Mouse (Mus musculus): Measurements from ENCODE around the gene Tax1bp3.
A peak's percentile ranks its signal among the peaks of the same experiment; 100 is the strongest.

Gene Tax1bp3

DNA sequence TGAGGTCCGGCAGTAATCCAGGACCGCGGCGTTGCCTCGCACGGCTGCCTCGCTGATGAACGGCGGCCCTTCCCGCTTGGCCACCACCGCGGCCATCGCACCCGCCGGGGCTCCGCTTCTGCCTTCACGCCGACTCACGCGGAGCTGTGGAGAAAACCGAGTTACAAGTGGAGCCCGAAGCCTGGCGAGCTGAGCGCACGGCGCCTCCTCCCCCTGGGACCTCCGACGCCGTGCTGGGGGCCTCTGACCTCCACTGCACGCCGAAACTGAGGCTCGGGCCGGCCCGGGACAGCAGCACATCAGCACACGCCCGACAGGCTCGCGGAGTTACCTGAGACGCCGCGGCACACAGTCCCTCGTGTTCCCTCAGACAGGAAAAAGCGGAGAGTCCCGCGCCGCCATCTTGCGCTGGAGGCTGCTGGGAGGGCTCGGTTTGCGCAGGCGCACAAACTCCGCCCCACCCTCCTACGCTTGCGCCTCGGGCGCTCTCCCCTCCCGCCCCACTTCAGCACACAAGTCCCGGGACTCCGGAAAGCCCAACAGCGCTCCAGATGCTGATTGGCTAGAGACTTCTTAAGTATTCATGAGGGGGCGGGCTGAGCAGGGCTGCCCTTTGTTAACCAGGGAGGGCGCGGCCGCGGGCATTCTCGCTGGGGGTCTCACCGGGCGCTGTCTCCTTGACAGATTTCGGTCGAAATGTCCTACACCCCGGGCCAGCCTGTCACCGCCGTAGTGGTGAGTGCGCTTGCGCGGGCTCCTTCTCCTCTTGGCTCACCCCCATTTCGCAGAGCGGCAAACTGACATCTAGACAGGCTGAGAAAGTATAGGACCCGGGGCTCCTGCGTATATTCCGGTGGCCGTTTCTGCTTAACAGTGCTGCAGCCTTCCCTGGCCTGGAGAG lies at the start of gene Tax1bp3, which contains the start of gene Emc6:
TSS of gene Tax1bp3 (plus strand) at position 476 of the 901 bp plus-strand sequence.
TSS of gene Emc6 (minus strand) at position 430 of the 901 bp plus-strand sequence.
- DNase-seq, result peak; percentile 100

DNA sequence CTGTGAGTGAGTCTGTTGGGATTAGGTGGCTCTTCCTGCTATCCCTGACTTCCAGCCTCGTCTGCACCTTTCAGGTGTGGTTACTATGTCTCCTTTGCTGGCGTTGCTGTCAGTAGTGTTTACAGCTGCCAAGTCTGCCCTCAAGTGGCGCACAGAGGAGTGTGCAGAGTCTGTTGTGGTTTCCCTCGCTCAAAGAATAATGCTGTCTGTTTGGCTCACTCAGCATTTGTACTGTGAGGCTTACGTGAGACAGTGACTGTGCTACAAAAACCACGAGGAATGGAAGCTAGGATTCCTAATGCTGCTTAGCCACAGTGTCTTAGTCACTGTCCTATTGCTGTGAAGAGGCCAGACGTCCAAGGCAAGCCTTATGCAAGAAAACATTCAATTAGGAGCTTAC lies 45.9 kb upstream of the Tax1bp3 start:
- no peak for DNase-seq

GRCm38 (mm10) chr11:73132999-73133398 lies 43.9 kb upstream of the Tax1bp3 start:
- no peak for DNase-seq

DNA sequence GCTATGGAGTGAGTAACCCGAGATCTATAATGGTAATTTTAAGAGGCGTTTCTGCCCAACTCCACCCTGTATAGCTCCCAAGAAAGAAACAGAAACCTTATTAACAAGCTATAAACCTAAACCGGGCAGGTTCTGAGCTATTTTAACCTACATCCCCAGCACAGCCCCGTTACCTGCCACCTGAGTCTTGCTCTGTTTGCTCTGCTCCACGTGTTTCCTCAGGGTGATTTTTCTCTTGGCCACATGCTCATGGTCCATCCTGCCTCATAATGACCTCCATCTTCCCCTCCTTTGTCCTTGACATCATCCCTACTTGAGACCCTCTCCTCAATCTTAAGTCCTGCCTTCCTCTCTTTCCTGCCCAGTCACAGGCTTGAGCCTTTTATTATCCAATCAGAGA lies 42.7 kb upstream of the Tax1bp3 start:
- no peak for DNase-seq

- no peak for DNase-seq
These were observed 40.3 kb upstream of the Tax1bp3 start for GRCm38 (mm10) chr11:73136587-73136986.

GRCm38 (mm10) chr11:73137116-73137515 lies 39.8 kb upstream of the Tax1bp3 start:
- DNase-seq, result no peak

DNA sequence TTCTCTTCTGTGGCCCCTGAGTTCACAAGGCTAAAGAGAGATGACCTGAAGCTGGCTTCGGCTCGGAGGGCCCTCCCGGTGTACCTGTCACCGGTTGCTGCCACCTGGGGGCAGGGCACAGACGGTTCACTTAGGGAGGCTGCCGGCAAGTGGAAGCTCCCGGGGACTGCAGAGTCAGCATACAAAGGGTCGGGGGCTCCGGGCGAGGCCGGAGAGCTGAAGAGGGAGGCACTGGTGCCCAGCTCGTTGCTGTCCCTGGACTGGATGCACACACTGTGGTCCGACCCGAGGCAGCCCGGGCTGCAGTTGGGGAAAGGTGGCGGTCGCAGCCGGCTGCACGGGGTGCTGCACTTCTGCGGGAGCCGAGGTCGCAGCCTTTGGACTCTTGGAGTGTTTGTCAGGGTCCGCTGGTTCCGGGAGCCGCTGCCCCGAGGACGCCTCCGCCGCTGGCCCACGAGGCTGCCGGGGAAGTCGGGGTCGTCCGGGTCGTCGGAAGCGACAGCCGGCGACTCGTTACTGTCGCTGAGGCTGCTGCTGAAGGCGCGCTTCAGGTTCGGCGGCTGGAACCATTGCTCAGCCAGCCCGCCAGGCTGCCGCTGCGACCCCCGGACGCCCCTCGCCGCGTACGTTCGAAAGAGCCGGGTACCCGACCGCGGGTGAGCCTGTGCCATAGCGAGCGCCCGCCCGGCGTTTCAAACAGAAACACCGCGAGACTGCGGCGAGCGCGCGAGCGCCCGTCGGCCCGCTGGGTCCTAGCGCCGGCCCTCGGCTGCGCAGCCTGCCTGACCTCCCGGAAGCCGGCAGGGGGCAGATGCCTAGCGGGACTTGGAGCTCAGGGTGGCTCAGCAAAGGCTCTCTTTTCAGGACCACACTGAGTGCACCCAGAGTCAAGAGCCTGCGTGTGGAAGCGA lies 39.0 kb upstream of the Tax1bp3 start, which contains the start of gene Haspin:
TSS of gene Haspin (minus strand) at position 704 of the 911 bp plus-strand sequence.
- DNase-seq, result peak; percentile 98

DNA sequence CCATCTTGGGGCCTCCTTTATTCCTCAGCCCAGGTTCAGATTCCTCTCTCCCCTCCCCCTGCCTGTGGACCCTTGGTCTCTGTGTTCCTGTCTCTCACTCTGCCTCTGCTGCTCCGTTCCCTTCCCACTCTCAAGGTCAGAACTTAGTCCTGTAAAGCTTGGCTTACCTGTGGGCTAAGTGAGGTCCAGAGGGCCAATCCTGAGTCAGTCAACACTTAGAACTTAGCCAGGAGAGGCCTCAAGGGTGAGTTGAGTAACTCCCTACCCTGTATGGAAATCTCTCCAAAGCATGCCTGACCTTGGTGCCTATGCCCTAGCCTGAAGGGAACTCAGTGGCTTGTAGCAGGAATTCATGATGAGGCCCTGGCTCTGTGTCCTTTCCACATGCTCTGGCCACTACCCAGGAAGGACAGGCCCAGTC lies 32.6 kb upstream of the Tax1bp3 start:
- DNase-seq, result peak; percentile 92

GRCm38 (mm10) chr11:73146026-73146974 lies 30.6 kb upstream of the Tax1bp3 start:
- peak; percentile 81 for DNase-seq

DNA sequence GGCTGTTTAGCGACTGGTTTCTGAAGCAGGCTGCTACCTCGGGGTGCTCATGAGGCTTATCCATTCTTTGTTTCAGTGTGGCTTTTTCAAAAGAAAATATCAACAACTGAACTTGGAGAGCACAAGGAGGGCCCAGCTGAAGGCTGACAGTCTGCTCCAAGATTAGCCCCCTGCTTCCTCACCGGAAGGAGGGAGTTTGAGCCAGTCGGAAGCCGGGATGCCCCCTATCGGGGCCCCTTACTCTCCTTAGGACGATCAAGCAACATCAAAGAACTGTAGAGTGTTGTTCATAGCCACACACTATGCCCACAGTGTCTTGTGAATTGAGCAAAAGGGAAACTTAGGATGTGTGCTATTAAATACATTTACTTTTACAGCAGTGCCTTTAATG lies 29.9 kb upstream of the Tax1bp3 start:
- peak; percentile 52 for DNase-seq

DNA sequence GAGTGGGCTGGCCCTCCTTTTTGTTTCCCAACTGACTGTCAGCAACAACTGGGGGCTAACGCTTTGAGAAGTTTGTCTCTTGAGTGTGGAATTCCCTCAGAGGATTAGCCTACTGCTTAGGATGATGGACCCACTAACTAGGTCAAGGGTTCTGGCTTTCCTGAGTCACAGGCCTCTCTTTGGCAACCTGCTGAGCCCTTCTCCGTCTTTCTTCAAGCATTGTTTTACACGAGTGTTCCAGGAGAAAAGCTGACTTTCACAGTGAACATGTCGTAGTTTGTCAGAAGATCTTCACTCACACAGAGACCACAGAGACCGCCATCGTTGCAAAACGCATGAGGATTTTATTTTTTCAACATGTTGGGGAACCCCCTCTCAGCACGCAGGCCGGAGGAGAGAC lies 28.7 kb upstream of the Tax1bp3 start:
- DNase-seq, result peak; percentile 71

GRCm38 (mm10) chr11:73155071-73155470 lies 21.8 kb upstream of the Tax1bp3 start:
- no peak for DNase-seq

DNA sequence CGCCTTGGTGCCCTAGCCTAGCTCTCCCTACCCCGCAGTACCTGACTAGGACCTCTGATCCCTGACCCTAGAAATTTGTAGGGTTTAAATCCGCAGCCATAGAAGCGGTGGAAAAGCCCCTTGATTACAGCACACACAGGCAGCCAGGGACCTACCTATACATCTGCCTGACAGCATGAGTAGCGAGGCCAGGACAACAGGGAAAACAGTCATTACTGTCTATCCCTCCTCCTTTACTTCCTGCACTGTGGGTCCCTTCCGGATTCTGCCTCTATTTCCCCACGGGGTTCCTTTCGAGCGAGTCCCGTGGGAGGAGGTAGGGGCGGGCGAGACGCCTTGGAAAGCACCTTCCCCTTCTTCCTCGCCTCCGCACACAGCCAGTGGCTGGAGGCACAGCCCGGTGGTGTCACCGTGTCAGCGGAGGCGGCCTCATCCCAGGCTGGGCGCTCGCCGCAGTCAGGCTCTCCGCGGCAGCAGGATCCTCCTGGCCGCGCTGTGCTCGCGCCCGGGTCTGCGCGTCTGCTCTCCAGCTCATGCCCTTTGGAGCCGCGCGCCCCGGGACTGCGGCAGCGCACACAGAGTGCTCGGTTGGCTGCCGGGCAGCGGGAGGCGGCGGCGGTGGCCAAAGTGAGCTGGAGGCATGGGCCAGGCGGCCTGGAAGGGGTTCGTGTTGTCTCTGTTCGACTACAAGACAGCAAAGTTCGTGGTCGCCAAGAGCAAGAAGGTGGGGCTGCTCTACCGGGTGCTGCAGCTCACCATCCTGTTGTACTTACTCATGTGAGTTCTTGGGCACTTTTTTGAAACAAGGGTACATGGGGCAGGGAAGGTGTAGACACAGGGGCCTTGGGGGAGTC lies 16.7 kb upstream of the Tax1bp3 start, which contains the start of gene P2rx5:
TSS of gene P2rx5 (plus strand) at position 465 of the 854 bp plus-strand sequence.
- no peak for DNase-seq

DNA sequence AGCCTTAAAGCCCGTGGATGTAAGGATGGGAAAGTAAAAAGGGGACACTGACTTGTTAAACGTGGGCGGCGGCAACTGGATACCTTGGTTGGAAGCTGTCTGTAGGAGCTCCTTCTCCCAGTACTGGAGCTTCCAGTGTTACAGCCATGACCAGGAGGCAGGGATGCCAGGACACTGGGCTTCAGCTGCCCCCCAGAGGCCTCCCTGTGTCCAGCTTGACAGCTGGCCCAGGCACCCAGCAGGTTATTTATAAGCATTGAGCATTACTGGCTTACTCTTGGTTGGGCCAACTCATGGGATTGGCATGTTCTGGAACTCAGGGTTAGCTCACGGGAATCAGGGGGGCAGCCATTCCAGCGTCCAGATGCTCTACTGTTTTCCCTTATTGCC lies 16.1 kb upstream of the Tax1bp3 start:
- DNase-seq, result peak; percentile 98

GRCm38 (mm10) chr11:73161616-73162015 lies 15.3 kb upstream of the Tax1bp3 start:
- no peak for DNase-seq

DNA sequence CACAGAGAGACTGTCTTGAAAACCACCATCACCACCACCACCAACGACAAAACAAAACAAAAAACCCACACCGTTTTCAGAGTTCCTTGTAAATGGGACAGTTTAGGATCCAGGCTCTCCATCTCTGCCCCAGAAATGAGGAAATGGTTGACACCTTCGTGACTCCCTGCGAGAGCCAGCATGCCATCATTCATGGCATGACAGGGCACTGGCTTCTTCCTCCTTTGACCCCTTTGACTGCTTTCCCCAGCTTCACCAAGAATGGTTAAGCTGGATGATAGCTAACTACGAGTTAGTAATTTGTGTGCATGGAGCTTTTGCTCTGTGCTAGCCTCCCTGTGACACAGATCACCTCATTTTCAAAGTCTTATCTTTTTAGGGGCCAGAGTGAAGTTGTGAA lies 14.6 kb upstream of the Tax1bp3 start:
- no peak for DNase-seq

DNA sequence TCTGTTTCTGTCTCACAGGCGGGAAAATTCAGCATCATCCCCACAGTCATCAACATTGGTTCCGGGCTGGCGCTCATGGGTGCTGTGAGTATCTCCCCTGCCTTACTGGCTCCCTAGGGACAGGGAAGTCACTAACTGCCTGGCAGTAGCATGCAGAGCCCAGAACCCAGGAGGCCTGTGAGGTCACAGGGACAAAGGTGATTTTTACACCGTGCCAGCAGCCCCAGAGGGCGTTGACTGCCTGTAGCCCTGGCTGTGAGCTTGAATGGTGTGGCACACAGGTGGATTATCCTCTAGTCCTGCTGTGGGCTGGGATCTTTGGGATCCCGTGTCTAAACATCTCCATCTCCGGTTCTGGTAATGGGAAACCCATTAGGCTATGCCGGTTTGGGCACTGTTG lies 8.8 kb upstream of the Tax1bp3 start:
- no peak for DNase-seq

DNA sequence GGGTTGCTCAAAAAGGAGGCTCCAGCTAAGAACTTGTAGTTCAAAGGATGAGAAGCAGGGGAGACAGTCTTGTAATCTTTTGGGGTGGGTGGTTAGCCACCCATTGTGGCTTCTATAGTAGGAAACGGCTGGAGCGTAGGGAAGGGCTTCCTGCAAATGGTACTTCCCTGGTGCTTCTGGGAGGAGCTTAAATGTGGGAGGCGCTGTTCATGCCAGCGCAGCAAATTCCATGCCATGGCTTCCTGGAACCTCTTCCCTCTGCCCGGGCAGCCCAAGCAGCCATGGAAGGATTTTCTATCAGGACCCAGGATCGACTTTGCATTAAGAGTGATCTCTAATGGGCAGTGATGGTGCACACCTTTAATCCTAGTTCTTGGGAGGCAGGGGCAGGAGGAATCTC lies 8.3 kb upstream of the Tax1bp3 start:
- no peak for DNase-seq

DNA sequence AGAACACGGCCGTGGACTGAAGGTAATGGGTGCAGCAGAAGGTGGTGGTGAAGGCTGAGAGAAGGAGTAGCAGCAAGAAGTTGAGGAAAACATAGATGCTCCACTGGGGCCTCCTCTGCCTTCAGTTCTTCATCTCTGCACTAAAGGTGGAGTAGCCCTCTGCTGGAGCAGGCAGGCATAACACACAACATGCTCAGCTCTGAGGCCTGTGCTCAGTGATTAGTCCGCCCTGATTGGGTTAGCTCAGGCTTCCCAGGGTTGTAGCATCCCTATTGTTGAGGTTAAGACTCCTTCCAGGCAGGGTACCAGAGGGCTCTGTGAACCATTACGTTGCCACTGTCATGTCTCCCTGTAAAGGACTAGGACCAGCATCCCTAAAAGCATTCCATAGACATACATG lies 7.7 kb upstream of the Tax1bp3 start:
- DNase-seq, result no peak

DNA sequence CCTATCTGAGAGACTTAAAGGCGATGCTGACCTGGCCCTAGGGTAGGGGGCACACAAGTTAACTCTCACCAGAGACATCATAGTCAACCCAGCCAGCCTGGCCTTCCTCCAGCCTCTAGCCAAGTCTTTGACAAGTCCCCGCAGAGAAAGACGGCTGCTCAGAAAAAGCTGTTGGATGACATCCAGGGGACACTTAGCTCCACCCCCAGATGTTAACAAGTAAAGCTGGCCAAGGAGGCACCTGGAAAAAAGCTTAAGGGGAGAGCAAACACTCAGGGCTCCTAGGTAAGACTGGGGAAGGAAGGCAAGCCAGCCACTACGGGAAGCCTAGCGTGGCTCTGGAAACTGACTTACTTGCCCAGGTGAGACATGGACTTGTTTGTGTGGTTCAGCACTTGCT lies 4.7 kb upstream of the Tax1bp3 start:
- DNase-seq, result peak; percentile 98

DNA sequence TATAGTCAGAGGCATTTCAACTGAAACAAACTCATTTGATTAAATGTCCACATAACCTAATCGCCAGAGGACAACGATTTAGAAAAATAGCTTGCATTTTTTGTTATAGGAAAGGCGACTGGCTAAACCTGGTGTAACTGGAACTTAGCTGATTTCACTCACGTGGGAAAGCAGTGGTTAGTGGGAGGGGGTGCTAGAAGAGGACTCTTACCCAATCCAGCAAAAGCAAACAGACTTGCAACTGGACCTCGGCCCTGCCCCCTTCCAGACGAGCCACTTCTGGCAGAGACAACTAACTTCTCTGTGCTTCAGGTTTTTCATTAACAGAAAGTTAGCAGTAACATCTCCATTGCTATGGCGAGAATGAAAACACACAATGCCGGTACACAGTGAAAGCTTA lies 1.3 kb upstream of the Tax1bp3 start:
- DNase-seq, result no peak
